Mouse (Mus musculus): ENCODE measurements around the gene Ppp1r9b.

Gene Ppp1r9b

GRCm38 (mm10) chr11:95015484-95015883 lies 24.6 kb downstream of the Ppp1r9b start:
- no peak for DNase-seq (ENCODE audit: extremely low spot score, low read depth, low spot score)

GRCm38 (mm10) chr11:95022237-95022992 lies 31.6 kb downstream of the Ppp1r9b start:
- no peak for DNase-seq (ENCODE audit: extremely low spot score, low read depth, low spot score)

GRCm38 (mm10) chr11:95023481-95023880 lies 32.6 kb downstream of the Ppp1r9b start:
- DNase-seq (ENCODE audit: extremely low spot score, low read depth, low spot score): no peak

GRCm38 (mm10) chr11:95024439-95025184 lies 33.8 kb downstream of the Ppp1r9b start:
- no peak for DNase-seq (ENCODE audit: extremely low spot score, low read depth, low spot score)

- DNase-seq (ENCODE audit: extremely low spot score, low read depth, low spot score): no peak
These were observed 34.6 kb downstream of the Ppp1r9b start for GRCm38 (mm10) chr11:95025227-95026012.

- no peak for DNase-seq (ENCODE audit: extremely low spot score, low read depth, low spot score)
These were observed 35.3 kb downstream of the Ppp1r9b start for GRCm38 (mm10) chr11:95026090-95026542.

- DNase-seq (ENCODE audit: extremely low spot score, low read depth, low spot score): no peak
These were observed 36.0 kb downstream of the Ppp1r9b start for GRCm38 (mm10) chr11:95026849-95027248.

GRCm38 (mm10) chr11:95027850-95028470 lies 37.1 kb downstream of the Ppp1r9b start:
- no peak for DNase-seq (ENCODE audit: extremely low spot score, low read depth, low spot score)

- no peak for DNase-seq (ENCODE audit: extremely low spot score, low read depth, low spot score)
These were observed 42.1 kb downstream of the Ppp1r9b start for GRCm38 (mm10) chr11:95032945-95033344.

- DNase-seq (ENCODE audit: extremely low spot score, low read depth, low spot score): no peak
These were observed 42.8 kb downstream of the Ppp1r9b start for GRCm38 (mm10) chr11:95033617-95034016.

GRCm38 (mm10) chr11:95034902-95035301 lies 44.1 kb downstream of the Ppp1r9b start:
- DNase-seq (ENCODE audit: extremely low spot score, low read depth, low spot score): no peak

- no peak for DNase-seq (ENCODE audit: extremely low spot score, low read depth, low spot score)
These were observed 45.7 kb downstream of the Ppp1r9b start for GRCm38 (mm10) chr11:95036521-95036920.

GRCm38 (mm10) chr11:95037306-95037705 lies 46.5 kb downstream of the Ppp1r9b start:
- no peak for DNase-seq (ENCODE audit: extremely low spot score, low read depth, low spot score)

GRCm38 (mm10) chr11:95038156-95038817 lies 47.5 kb downstream of the Ppp1r9b start:
- DNase-seq (ENCODE audit: extremely low spot score, low read depth, low spot score): no peak

GRCm38 (mm10) chr11:95038818-95039655 lies 48.2 kb downstream of the Ppp1r9b start:
- no peak for DNase-seq (ENCODE audit: extremely low spot score, low read depth, low spot score)

- DNase-seq (ENCODE audit: extremely low spot score, low read depth, low spot score): no peak
These were observed 48.9 kb downstream of the Ppp1r9b start for GRCm38 (mm10) chr11:95039766-95040165.

GRCm38 (mm10) chr11:95040491-95041138 lies 49.8 kb downstream of the Ppp1r9b start:
- no peak for DNase-seq (ENCODE audit: extremely low spot score, low read depth, low spot score)

GRCm38 (mm10) chr11:95041139-95041609 lies 50.3 kb downstream of the Ppp1r9b start, which contains the start of gene Pdk2:
Gene Pdk2, minus strand, starts transcription at chr11:95041354.
- peak; percentile 93 for DNase-seq (ENCODE audit: extremely low spot score, low read depth, low spot score)

GRCm38 (mm10) chr11:95042096-95042495 lies 51.3 kb downstream of the Ppp1r9b start:
- DNase-seq (ENCODE audit: extremely low spot score, low read depth, low spot score): peak; percentile 76

Data from hindlimb bud, embryonic 11.5 days (tissue).